Mouse (Mus musculus): ENCODE measurements around the gene Nkain4.

The Nkain4 gene

GRCm38 (mm10) chr2:180954061-180955047, at the start of gene Nkain4:
Nkain4 (minus strand) TSS chr2:180954699.
- peak; percentile 30 to 38 for DNase-seq

- DNase-seq, result no peak
Measured at GRCm38 (mm10) chr2:180996905-180997304, 42.4 kb upstream of the Nkain4 start.

- DNase-seq, result peak; percentile 36 to 49
Measured at GRCm38 (mm10) chr2:180996436-180996835, 41.9 kb upstream of the Nkain4 start.

- no peak for DNase-seq
Measured at GRCm38 (mm10) chr2:180995457-180995856, 41.0 kb upstream of the Nkain4 start.

- no peak for DNase-seq
Measured at GRCm38 (mm10) chr2:180994360-180994759, 39.9 kb upstream of the Nkain4 start.

GRCm38 (mm10) chr2:180990347-180990746, 35.8 kb upstream of the Nkain4 start:
- no peak for DNase-seq

- no peak for DNase-seq
Measured at GRCm38 (mm10) chr2:180988948-180989347, 34.4 kb upstream of the Nkain4 start.

- no peak for DNase-seq
Measured at GRCm38 (mm10) chr2:180988347-180988913, 33.9 kb upstream of the Nkain4 start.

GRCm38 (mm10) chr2:180987432-180988030, 33.0 kb upstream of the Nkain4 start:
- DNase-seq, result no peak

GRCm38 (mm10) chr2:180987001-180987400, 32.5 kb upstream of the Nkain4 start:
- no peak for DNase-seq

- DNase-seq, result no peak
Measured at GRCm38 (mm10) chr2:180986449-180986848, 31.9 kb upstream of the Nkain4 start, which contains the start of gene Col20a1. Col20a1 (plus strand) TSS chr2:180986535.

GRCm38 (mm10) chr2:180985635-180986034, 31.1 kb upstream of the Nkain4 start:
- no peak for DNase-seq

- DNase-seq, result peak; percentile 71 to 87
Measured at GRCm38 (mm10) chr2:180981133-180981532, 26.6 kb upstream of the Nkain4 start.

- DNase-seq, result peak; percentile 95 to 96
Measured at GRCm38 (mm10) chr2:180967010-180967763, 12.7 kb upstream of the Nkain4 start, which contains the start of gene Arfgap1. Arfgap1 (plus strand) TSS chr2:180967225.

- peak in 1 of 2 experiments; percentile 16 for DNase-seq
Measured at GRCm38 (mm10) chr2:180966092-180966882, 11.8 kb upstream of the Nkain4 start.

GRCm38 (mm10) chr2:180963956-180964355, 9.5 kb upstream of the Nkain4 start:
- peak; percentile 77 to 80 for DNase-seq

GRCm38 (mm10) chr2:180962616-180963308, 8.3 kb upstream of the Nkain4 start:
- peak in 1 of 2 experiments; percentile 52 for DNase-seq

GRCm38 (mm10) chr2:180960187-180960586, 5.7 kb upstream of the Nkain4 start:
- DNase-seq, result no peak

GRCm38 (mm10) chr2:180959605-180960004, 5.1 kb upstream of the Nkain4 start:
- DNase-seq, result no peak

- DNase-seq, result no peak
Measured at GRCm38 (mm10) chr2:180953638-180954037, 861 bp downstream of the Nkain4 start.

GRCm38 (mm10) chr2:180952731-180953171, 1.7 kb downstream of the Nkain4 start:
- DNase-seq, result no peak

Data from kidney, postnatal 25 days (tissue).